Mouse (Mus musculus) urinary bladder, postnatal 10 days (tissue): ENCODE results near the gene Mcm3ap.

Experiments
- DNase-seq: peaks from one replicate; pipeline ENCODE4 v3.0.0; 2022; ENCODE audit warnings: low spot score

Mcm3ap gene

DNA sequence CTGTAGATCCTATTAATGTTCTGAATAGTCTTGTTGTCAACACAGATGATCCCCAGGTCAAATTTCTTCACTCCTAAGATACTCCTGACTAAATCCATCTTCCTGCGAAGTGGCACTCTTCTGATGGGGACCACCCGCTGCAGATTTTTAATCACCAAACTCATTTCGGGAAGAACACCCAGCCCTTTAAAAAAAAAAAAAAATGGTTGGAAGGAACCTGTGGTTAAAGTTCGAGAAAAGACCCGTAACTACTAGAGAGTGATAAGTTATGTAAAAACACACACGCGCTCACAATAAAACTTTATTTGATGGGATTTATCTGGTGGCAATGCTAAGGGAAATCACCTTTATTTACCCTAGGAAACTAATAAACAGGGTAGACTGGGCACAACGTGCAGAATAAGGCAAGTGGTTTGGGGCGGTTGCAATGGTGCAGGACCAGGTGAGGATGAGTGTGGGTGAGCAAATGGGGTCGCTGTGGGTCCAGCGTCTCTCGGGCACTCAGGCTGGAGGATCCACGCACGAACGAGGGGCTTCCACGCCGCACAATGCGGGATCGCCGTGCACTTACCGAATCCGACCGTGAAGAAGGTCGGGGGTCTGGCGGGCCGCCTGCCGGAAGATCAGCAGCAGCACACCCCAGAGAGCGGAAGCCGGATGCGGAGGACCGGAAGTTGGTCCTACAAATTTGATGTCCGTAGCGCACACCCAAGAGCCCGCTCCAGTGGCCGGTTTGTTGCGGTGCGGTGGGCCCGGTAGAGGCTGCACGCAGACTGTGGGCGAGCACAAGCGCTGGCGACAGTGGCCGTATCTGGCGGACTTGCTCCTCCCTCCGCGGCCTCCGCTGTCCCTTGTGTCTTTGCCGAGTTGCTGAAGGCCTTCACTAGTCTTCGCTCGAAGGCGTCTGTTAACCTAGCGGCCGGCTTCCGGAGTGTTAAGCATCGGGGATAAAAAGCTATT, at the start of gene Mcm3ap, which contains the start of gene Ybey:
Gene Mcm3ap, plus strand, starts transcription at position 725 of the 960 bp plus-strand sequence.
Gene Ybey, minus strand, starts transcription at position 912 of the 960 bp plus-strand sequence.
- peak; percentile 37 for DNase-seq

DNA sequence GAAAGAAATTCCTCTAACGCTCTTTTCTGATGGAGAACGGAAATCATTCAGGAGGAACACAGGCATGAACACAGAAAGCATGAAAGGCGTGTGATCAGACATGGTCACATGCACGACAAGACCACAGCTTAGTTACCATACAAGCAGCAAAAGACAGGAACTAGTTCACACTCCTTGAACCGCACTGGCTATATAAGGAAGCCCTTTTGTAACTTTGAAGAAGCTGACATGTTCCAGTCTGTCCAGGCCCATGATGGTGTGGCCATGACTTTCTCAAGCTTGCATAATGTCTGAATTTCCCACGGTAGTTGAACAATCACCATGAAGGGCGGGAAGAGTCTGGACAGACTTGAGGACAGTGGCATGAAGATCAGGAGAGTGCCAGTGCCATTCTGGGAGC, 43.1 kb upstream of the Mcm3ap start:
- no peak for DNase-seq

GRCm38 (mm10) chr10:76433925-76434324, 34.8 kb upstream of the Mcm3ap start:
- no peak for DNase-seq

DNA sequence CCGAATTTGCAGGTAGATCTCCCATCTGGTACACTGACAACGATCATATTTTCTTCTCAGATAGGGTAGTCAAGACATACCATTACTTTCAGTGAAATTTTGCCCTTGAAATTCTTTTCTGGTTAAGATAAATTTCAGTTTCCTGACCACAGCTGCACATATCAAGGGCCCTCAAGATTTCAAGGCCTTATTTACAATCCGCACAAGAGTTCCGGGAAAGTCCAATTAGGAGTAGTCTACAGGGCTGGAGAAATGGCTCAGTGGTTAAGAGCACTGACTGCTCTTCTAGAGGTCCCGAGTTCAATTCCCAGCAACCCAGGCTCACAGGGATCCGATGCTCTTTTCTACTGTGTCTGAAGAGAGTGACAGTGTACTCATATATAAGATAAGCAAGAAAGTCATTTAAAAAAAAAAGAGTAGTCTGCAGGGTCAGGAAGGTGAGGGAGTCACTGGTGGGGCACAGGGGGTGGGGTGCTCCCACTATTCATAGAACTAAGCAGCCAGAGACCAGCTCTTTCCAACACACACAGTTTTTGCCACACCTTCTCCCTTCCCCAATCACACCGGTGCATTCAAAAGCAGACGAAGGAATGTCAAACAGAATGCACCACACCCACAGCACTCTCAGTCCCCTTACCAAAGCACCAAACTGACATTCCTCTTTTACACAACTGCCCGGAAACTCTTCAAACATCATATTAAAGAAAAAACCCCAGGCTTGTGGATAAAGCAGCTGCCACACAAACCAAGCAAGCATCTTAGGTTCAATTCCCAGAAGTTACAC, 29.4 kb upstream of the Mcm3ap start:
- no peak for DNase-seq

DNA sequence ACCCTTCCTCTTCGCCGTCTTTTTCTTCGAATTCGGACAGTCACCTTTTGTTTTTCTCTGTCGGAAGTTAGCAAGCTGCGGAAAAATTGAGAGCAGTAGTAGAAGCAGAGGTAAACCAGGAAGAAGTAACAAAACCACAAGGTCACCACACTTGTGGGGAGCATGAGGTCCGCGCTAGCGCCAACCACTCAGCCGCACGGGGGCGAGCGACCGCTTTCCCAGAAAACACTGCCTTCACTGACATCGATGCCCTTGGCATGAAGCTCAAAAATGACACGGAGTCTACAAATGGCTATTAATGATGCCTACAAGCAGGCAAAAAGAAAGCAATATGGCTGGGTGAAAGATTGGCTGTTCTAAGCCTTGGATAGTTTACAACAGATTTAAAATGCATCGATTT, 28.4 kb upstream of the Mcm3ap start, which contains the start of gene AC141477.1:
Gene AC141477.1, minus strand, starts transcription at position 164 of the 400 bp plus-strand sequence.
- DNase-seq = no peak

DNA sequence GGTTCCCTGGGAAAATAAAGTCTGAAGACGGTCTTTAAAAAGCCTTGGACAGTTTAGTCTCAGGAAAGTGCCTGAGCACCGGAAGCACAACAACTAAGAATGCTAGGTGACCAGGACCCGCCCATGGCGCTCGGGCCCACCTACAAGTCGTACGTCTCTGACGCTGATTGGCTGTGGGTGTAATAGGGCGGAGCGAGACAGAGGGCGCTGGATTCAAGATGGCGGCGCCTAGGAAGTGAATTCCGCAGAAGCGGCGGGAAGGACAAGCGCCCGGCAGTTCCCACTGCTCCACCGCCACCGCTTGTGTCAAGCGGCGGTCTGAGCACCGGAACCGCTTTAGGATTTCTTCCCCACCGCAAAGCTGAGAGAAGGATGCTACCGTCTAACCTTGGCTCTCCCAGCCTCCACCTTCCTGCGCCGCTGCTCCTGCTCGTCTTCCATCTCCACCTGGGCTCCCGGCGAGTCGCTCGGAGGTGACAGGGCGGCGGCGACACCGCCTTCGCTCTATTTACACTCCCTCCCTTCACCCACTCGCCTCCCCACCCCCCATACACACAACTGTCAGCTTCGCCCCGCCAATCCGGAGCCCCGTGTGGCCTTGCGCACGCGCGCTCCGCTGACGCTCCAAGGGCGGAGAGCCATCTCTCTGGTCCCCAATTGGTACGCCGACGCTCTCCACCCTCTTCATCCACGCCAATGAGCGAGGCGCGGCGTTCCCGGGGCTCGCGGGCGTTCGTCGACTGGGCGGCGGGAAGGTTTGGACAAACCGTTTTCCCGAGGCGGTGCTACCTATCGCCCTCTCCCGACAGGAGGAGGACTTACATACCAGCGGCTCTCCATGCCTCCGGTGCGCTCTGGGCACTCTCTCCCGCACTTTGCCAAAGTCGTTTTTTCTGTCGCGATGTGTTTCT, 26.3 kb upstream of the Mcm3ap start, which contains the start of gene Pcnt:
Gene Pcnt, minus strand, starts transcription at position 609 of the 911 bp plus-strand sequence.
- DNase-seq = peak; percentile 91

DNA sequence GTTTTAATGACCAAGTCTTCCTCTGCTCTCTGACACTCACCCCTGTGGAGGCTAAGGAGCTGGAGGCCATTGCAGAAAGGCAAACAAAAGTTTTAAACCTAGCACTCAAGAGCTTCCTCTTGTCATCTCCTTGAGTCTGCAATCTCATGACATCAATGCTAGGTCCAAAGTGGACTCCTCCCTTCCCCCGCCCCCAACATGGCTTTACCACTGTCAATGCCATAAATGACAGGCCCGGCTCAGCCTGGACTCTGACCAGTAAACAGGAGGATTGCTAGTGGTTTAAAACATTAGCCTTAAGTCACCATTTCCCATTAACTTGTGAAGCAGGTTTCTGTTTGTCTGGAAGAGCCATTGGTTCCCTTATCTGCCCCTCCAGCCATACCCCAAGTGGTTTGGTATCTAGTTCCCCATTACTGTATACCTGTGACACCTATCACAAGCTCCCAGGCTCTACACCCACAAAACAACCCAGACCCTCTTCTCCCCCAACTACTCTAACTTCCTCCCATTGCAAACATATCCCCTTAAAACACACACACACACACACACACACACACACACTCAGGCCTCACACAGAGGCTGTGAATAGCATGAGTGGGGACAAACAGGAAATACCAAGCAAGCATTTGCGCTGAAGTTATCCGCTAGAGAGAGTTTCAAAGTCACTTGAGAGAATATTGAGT, 22.6 kb upstream of the Mcm3ap start:
- DNase-seq = no peak

- no peak for DNase-seq
These were observed 21.1 kb upstream of the Mcm3ap start for GRCm38 (mm10) chr10:76447406-76448229.

GRCm38 (mm10) chr10:76448851-76449250, 19.9 kb upstream of the Mcm3ap start, which contains the start of gene 2610028H24Rik:
TSS of gene 2610028H24Rik (plus strand) at chr10:76449081.
- no peak for DNase-seq

GRCm38 (mm10) chr10:76455289-76455688, 13.4 kb upstream of the Mcm3ap start:
- no peak for DNase-seq

- DNase-seq = no peak
These were observed 7.5 kb upstream of the Mcm3ap start for GRCm38 (mm10) chr10:76461255-76461654.

DNA sequence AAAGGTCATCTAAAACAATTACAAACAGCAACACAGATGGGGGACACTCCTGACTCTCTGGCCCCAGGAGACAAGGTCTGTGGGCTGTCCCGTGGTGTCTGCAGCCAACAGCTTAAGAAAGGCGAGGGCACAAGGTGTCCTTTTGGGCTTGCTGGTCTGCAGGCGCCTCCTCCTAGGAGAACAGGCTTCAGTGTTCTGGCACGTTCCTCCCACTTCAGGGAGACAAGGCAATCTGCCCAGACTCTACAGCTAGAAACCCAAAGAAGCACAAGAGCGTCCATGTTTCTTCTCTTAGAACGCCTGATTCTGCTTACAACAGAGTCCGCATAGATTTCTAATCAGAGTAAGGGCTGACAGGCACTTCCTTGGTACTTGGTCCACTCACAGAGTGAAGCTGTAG, 6.4 kb upstream of the Mcm3ap start:
- no peak for DNase-seq

- no peak for DNase-seq
These were observed 6.0 kb upstream of the Mcm3ap start for GRCm38 (mm10) chr10:76462721-76463120.

DNA sequence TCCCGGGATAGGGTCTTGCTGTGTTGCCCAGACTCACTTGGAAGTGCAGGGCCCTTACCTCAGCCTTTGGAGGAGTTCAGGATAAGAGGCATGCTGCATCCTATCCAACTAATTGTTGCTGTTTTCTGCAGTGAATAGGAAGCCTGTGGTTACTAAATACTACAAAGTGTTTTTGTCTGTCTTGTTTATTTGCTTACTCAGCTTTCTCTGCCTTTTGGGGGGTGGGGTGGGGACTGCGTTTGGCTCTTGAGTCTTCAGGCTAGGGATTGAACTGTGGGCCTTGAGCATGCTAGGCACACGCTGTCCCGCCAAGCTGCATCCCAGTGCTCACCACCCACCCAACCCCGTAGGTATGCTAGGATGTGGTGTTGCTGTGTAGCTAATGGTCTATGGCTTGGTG, 5.0 kb downstream of the Mcm3ap start:
- DNase-seq = no peak

DNA sequence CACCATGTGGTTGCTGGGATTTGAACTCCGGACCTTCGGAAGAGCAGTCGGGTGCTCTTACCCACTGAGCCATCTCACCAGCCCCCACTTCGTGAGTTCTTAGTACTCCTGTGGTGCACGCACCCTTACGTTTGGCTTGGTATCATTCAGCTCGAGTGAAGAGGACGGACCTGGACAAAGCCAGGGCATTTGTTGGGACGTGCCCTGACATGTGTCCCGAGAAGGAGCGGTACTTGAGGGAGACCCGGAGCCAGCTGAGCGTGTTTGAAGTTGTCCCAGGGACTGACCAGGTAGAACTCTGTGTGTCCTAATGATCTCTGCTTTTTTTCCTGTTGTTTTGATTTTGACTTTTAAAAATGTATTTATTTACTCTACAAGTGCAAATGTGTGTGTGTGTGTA, 12.1 kb downstream of the Mcm3ap start:
- no peak for DNase-seq

- no peak for DNase-seq
These were observed 12.8 kb downstream of the Mcm3ap start for GRCm38 (mm10) chr10:76481480-76481879.

DNA sequence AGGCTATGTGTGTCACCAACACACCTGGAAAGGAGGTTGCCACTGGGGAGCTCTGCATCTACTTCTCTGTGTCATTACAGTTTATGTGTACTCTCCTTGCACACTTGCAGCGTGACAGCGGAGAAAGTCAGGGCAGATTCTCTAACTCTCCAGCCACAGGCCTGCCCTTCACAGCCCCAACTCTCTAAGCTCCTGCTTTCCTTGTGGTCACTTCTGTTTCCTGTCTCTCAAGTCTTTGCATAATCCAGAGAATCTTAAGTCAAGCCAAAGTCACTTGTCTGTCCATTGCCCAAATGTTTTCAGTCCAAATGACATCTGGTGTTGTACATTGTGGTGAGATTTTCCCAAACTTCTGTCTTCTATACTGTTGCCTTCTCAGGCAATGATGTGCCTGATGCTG, 17.6 kb downstream of the Mcm3ap start:
- no peak for DNase-seq

DNA sequence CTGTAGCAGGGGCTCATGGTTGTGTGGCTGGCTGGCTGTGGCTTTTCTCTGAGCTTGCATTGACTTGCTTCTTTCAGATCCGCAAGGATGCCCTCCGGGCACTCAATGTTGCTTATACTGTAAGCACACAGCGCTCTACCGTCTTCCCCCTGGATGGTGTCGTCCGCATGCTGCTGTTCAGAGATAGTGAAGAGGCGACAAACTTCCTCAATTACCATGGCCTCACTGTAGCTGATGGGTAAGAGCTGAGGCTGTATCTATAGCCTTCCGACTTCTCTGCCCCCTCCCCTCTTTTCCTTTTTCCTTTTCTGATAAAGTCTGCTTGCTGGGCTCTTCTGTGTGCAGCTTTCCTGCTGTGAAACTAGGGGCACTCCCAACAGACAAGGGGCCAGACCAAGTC, 19.5 kb downstream of the Mcm3ap start:
- no peak for DNase-seq

- no peak for DNase-seq
These were observed 20.5 kb downstream of the Mcm3ap start for GRCm38 (mm10) chr10:76489205-76489604.

GRCm38 (mm10) chr10:76493527-76493926, 24.8 kb downstream of the Mcm3ap start:
- no peak for DNase-seq
